Mouse (Mus musculus) adipocyte (in vitro differentiated cells): ENCODE data around the gene Gm28539.
"Not testable (repeated sequence)": the region's sequence is repeated elsewhere in the genome, so short reads cannot be mapped to it uniquely, and the experiment has no call there.

ENCODE experiments used
- DNase-seq: peaks from one replicate; pipeline ENCODE4 v3.0.0-alpha.2; 2016; ENCODE audit warnings: low spot score

The Gm28539 gene

DNA sequence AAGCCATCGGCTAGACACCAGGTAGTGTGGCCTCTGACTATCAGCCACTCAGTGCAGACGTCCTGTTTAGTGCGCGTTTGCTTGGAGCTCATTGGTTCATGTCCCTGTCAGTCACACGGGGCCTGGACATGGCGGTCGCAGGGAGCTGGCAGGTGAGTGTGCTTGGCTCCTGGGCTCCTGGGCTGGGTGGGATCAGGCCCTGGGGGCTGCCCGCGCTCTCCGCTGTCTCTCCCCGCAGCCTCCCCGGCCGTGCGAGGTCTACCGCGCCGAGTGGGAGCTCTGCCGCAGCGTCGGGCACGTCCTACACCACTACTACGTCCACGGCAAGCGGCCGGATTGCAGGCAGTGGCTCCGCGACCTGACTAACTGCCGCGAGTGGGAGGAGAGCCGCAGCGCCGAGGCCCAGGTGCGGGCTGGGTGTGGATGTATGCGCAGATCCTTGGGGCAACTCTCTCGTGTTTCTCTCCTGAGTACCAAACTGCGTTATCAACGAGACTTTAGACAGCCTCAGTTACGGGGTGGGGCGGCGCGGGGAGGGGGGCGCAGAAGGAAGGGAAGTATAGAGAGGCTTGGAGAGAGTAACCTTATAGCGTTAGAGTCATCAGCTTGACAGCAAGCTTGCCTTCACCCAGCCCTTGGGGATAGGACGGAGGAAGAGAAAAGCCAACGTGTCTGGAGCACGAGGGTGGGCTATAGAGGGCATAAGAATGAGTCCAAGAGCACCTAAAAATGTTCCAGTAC, at the start of gene Gm28539, which contains the start of gene 2510002D24Rik:
Gene Gm28539 (plus strand): TSS at position 117 of the 741 bp plus-strand sequence.
Gene 2510002D24Rik (plus strand): TSS at position 111 of the 741 bp plus-strand sequence.
- no peak for DNase-seq

DNA sequence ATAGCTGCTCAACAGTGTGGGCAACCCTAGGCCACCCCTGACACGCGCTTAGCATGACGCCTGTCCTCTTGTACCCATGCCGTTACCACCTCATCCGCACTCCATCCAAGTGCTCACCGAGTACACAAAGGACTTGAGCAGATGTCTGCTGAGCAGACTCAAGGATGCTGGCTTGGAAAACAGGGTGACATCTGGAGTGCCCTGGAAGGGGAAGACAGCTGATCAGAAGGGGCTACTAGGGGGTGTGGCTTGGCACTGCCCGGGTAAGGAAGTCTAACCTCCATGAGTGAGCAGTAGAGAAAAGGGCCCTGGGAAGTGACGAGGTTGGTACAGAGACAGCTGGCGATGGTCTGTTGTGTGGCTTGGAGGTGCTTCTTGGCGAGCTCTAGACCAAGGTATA, 49.7 kb upstream of the Gm28539 start:
- no peak for DNase-seq

DNA sequence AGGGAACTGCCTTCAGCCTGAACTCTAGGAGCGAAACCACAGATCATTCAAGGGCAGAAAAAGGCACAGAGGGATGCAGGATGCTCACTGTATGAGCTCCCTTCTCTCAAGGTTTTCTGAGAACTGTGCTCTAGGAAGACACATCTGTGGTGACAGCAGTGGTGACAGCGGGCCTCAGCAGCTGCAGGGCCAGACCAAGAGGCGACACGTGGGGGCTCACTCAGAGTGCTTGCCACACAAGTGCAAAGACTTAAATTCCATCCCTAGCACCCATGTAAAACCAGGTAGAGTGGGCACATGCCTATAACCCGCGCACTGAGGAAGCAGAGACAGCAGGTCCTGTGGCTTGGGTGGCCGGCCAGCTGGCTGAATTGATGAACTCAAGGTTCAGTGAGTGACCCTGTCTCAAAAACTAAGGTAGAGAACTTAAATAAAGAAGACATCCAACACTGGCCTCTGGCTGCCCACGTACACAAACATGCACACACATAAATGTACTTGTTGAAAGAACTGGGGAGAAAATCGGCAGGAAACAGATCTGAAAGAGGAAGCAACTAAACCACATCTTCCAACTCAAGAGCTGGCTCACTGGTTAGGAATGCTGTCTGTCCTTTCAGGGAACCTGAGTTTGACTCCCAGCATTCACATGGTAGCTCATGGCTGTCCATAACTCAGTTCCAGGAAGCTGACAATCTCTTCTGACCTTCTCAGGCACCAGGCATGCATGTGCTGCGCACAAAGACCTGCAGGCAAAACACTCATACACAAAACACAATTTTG, 47.6 kb upstream of the Gm28539 start:
- no peak for DNase-seq

DNA sequence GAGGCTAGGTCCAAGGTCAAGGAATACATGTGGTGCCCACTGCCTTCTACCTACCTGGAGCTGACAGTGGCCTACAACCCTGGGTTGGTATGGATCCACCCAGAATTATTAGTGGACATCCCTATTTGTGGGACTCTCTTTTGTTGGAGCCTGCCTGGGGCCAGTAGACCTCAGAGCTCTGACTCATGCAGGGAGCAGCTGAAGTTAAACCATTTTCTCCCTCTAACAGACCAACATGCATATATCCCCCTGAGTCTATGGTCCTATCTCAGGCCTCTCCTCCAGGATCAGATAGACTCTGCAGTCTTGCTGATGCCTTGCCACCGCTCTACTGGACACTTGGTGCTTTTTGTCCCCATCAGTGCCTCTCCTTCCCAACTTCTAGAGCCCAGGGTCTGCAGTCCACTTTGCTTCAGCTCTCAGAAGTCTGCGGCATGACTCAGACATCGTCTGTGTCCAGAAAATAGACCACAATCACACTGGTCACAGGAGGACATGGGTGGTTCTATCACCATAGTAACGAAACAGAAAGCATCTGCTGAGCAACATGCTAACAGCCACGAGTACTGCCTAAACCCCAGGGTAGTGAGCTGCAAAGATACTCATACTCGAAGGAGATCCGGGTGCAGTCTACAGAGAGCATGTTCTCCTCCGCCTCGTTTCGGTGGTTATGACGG, 41.0 kb upstream of the Gm28539 start:
- DNase-seq: no peak

DNA sequence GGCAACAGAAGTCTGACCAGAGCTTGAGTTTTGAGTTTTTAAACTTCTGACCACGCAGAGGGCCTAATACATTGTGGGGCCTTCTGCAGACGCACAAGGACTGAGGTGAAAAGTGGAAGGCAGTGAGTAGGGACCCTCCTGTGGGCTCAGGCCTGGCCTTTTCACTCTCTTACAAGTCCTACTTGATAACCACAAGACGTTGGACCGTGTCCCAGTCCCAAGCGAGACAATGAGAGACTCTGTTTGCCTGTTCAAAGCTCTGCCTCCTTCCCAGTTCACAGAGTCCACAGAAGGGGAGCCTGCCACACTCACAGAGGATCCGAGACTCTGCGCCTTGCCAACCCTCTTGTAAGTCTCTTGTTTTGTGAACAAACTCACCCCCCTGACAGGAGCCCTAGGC, 39.7 kb upstream of the Gm28539 start:
- DNase-seq: no peak

DNA sequence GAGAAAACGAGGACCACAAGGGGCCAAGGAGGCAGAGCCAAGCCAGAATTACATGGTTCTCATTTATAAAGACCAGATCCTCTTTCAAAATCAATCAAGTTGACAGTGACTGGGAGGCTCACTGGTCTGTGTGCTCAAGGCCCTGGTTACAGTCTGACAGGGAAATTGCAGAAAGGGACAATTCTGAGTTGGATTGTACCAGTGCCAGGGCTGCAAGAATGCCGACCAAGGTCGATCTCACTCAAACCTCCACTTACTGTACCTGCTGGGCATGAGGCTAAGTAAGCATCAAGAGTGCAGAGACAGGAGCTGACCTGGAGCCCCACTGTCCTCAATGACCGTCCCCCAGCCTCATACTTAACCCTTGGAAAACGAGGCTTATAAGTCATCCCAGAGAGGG, 38.2 kb upstream of the Gm28539 start:
- no peak for DNase-seq

DNA sequence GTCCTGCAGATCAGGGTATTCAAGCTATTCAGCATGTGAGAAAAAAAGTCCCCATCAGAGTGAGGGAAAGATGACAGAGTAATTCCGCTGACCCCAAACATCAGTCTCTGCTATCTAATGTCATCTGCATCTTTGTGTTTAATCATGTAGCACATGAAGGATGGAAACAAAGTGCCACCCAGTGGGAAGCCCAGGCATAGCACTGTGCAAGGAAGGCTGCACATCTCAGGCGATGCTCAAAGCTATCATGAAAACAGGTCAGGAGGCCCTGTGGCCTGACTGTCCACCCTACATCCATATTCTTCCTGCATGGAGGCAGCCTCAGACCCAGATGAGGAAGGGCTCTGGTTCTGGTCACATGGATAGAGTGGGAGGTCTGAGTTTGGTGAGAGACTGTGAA, 37.5 kb upstream of the Gm28539 start:
- DNase-seq: peak; percentile 77

DNA sequence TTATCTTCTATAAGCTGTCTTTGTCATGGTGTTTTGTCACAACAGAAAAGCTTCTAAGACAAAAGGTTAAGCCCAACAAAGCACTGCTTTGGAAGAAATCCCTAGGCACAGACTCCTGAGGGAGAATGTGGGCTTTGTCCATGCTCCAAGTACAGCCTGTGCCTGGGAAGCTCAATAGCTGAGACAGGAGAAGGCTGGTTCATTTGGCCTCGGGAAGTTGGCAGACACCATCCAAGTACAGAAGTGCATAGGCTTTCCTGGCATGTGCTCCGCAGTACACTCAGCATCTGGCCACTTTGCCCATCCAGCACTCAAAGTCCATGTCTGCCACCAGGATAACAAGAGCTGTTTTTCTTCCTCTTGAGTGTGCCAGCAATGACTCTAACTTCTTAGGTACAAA, 30.6 kb upstream of the Gm28539 start:
- peak; percentile 81 for DNase-seq

DNA sequence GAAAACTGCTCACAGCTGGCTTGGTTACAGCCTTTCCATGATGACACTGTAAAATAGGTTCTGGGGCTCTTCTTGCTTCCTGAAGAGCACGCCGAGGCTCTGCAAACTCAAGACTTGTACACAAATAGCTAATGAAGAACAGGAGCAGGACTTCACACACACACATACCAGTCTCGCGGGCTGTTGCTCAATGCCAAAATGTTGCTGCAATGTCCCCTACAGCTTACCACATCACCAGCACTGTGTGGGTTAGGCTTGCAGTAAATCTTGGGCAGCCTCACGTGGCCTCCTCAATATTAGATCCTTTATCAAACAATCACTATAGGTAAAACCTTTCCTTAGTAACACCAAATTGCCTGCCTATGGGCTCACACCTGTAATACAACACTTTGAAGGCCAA, 27.4 kb upstream of the Gm28539 start:
- peak; percentile 90 for DNase-seq

DNA sequence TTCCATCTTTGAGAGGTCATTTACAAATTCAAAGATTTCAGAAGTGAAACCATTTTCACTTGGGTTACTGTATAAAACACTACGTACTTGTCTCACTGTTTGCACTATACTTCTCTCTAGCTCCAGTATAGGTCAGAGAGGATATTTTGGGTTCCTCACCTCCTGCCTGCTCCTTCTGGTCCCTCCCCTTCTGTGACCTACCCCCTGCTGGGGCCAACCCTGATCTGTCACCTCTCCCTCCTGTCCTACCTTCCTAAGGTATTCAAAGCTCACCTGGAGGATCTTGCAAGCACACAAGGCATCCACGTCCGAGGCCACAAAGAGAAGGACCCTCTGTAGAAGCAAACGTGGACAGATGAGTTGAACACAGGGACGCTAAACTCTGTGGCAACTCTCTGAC, 25.4 kb upstream of the Gm28539 start:
- no peak for DNase-seq

DNA sequence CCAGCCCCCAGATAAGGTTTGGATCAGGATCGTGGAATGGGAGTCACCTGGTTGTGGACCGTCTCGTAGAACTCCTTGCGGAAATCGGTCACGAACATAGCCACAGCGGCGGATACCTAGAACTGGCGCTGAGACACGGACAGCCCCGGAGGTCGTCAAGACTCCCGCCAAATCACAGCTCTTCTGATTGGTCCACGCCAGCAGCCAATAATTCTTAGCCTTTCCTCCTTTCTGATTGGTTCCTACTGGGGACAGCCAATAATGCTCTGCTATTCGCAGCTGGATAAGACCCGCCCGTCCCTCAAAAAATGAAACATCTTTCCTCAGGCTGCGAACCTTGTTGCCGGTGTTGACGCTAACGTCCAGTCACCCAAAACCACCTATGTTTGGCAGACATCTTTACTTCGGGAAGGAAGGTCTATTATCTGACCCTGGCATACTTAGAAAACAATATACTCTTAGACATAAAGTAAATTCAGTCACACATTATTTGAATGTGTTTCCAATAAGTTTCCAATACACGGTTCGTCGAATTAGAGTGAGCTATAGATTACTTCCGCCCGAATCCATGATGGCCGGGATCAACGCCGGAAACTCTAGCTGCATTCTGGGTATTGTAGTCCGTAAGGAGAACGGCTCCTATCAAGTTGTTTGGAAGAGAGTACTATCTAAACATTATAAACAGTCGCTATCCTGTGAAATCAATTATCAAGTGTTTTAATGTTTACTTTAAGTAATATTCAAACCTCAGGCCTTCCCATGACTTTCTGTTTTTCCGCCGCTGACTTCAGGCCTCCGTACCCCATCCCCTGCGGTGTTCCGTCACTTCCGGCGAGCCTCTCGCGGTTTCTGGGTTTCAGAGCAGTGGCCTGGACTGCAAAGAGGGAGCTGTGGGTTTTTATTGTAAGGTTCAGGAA, 24.7 kb upstream of the Gm28539 start, which contains the start of the genes Ufd1 and Cdc45:
Gene Ufd1 (plus strand): TSS at position 312 of the 917 bp plus-strand sequence.
Gene Cdc45 (minus strand): TSS at position 520 of the 917 bp plus-strand sequence.
- DNase-seq: peak; percentile 98

DNA sequence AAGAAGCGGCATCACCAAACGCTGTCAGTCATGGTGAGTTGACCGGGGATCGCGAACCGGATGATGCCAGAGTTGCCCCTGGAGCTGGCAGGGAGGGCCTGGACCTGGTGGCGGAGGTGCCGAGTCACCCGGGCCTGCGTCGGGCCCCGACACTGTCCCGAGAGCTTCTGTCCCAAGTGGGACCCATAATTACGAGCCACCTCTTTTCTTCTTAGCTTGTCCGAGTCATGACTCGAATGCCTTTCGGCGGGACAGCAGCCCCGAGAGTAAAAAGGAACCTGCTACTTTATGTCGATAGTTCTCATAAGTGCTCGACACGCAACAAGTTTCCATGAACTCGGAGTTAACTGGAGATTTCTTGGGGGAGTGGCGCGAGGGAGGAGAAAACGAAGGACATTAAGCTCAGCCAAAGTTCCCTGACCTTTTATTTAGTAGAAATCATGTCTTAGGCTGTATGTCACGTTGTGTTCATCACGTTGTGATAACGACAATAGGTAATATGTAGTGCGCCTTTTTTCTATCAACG, 23.9 kb upstream of the Gm28539 start:
- DNase-seq: peak; percentile 67

DNA sequence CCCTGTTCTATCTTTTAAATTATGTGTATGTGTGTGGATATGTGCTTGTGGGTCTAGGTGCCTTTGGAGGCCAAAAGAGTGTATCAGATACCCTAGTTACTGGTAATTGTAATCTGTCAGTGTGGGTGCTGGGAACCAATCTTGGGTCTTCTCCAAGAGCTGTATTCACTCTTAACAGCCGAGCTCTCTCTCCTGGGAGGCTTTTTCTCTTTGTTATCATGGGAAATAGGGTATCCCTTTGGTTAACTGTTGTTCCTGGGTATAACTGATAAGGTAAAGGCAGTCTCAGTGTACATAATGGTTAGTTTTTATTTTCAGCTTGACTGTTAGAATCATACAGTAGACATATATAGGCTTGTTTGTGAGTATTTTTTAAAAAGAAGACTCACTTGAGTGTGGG, 14.0 kb upstream of the Gm28539 start:
- DNase-seq: no peak

DNA sequence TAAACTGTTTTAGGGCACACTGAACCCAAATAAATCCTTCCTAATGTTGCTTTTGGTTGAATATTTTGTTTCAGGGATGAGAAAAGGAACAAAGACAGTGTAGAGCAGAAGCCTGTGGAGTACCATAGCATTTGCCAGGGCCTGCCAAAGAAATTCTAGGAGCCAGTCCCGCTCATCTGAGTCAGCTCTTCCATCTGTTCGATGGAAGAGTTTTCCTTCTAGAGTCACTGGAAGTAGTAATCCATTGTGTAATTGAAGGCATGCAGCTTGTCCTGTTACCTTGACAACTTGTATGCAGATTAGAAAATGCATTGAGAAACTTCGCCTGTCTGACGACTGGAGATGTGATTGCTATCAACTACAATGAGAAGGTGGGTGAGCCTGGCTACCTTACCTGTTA, 13.5 kb upstream of the Gm28539 start:
- DNase-seq: no peak

DNA sequence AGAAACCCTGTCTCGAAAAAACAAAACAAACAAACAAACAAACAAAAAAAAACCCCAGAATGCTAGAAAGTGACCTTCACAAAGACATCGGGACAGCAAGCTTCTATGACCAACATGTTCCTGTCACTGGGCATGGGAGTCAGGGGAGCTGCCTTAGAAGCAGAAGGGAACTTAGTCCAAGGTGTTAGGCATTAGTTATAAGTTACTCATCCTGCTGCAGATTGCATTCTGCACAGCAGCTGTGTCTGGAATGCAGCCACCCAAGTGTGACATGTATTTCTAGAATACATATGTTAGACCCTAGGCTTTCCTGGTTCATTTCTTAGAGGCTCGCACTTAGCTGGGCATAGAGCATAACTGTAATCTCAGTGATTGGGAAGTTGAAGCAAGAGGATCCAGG, 7.8 kb upstream of the Gm28539 start:
- DNase-seq: no peak

DNA sequence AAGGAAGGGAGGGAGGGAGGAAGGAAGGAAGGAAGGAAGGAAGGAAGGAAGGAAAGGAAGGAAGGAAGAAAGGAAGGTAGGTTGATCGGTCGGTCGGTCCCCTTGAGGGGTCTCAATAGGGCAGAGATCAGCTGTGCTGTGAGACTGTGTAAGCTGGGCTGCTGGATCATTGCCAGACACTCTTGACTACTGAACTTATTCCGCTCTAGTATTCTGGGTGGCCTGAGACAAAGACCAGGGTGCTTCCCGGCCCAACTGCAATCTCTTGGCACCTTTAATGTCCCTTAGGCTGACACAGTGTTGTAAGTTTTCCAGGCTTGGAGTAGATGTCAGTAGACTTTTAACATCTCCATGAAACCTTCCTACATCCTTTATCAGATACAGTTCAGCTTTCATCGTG, 7.3 kb upstream of the Gm28539 start:
- no peak for DNase-seq

DNA sequence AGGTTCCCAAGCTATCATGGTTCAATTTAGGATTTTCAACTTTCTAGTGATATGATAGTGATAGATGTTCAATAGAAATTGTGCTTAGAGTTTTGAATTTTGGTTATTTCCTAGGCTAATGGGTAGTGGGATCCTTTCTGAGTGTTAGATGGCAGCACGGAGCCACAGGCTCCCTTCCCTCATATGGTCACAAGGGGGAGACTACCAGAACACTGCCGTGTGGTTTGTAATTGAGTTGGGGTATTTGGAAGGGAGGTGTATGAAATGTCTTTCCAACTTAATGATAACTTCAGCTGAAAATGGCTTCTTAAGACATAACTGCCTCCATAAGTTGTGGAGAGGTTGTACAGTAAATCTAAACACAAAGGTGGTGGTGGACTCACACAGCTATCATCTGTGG, 2.9 kb upstream of the Gm28539 start:
- DNase-seq: no peak

DNA sequence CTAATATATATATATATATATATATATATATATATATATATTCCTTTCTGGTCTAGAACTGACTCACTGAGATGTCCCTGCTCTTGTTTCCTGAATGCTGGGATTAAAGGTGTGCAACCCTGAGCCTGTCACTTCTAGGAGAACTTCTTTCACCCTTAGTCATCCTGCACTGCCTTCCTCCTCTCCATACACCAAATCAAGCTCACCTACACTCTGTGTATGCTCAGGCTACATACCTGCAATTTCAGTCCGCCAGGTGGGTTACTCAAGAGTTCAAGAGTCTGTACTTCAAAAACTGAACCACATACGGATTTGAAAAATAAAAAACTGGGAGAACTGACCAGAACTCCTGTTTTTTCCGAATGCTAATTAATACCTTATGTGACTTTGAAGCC, 314 bp upstream of the Gm28539 start:
- no peak for DNase-seq

DNA sequence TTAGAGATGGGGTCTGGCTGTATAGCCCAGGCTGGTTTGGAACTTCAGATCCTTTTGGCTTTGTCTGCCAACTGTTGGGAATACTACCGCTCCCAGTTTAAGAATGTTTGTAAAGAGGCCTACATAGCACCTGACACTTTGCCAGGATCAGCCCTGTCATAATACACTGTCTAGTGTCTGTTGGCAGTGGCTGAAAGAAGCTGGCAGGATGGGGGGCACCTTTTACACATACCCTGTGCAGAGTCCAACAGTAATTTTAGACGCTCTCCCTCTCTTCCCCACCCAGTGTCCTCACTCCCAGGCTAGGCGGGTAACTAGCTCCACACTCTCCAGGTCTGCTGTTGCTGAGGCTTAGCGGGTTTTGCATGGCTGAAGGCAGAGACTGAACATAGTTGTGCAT, 2.0 kb downstream of the Gm28539 start:
- no peak for DNase-seq

DNA sequence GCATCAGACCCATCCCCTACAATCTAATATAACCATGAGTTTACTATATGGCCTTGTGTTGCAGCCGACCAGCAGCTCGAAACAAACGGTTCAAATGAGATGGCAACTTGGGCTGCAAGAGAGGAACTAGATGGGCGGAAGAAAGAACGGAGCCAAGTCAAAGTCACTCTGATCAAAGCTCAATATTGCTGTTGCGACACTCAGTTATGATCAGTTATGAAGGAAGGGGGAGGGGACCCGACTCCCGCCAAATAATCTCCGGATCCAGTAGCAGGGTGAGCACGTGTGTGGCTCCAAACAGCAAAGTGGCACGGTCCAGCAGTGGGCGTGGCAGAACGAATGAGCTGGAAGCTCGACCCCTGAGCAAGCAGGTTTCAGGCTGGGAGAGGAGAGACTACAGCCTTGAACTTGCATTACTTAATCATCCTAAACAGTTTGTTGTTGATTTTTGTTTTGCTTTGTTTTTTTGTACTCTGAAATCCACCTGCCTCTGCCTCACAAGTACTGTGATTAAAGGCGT, 10.0 kb downstream of the Gm28539 start:
- no peak for DNase-seq

DNA sequence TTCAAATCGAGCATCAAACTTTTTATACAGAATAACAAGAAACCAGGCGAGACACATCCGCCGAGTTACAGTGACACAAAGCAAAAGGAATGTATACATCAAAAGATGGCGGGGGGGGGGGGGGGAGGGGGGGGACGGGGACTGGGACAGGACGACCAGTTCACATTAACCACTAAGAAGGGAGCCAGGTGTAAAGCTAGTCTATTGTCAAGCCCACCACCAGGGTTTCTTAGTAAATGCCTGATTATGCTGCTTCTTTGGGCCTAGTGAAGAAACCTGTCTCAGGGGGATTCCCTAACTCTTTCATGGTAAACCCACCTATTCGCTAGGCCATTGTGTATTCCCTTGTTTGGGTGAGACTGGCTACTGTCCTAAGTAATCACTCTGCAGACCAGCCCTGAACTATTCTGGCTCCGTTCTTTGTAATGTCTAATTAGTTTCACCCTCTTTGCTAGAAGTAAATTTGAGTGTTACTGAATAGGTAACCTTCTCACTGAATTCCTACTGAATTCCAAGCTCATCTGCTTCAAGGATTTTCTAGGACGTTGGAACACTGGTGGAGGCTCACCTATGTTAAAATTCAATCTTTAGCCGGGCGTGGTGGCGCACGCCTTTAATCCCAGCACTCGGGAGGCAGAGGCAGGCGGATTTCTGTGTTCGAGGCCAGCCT, 13.3 kb downstream of the Gm28539 start:
- not testable (repeated sequence) for DNase-seq
